Mouse (Mus musculus): ENCODE measurements around the gene Slc22a16. TPM values are rescaled to one million over a fixed set of nuclear protein-coding genes. Genes with fewer than 3 reads are reported as not detected.

Gene Slc22a16
- polyA plus RNA-seq, 1 experiment from 2014 or later: not detected

DNA sequence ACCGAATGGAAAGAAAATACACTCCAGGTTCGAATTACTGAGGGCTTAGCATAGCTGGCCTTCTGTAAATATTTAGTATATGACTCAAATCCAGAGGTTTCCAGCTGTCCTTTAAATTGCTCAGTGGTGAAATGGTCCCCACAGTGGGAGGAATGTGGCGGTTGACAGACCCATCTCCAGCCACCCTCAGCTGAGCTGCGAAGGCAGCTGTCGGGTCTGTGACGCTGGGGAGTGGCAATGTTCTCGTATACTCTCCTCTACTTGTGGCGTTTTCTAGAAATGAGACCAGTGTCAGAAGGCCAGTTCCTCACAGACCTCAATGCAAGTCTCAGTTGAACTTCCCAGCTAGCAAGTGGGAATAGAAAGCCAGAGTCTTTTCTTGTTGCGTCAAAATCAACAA is 74.3 kb downstream of the Slc22a16 start:
- H3K36me3 ChIP-seq: no peaks in the 10 kb centered on the region
- no peak overlapping the region for H3K4me2 ChIP-seq
- ATAC-seq (ENCODE audit: low FRiP score): no peak
- WGBS: 81% methylated on average over 9 of the region's 9 CpGs
- no peak overlapping the region for H3K27ac ChIP-seq (replicated peaks)
- H3K9me3 ChIP-seq (replicated peaks): no peaks in the 10 kb centered on the region
- H3K4me1 ChIP-seq: peaks cover 2% of the 10 kb centered on the region; the same call in 1 of the 2 replicates
- H3K27me3 ChIP-seq (replicated peaks): no peaks in the 10 kb centered on the region
- no peak overlapping the region for H3K9ac ChIP-seq (replicated peaks)
- H3K4me3 ChIP-seq (replicated peaks): no peak overlapping the region

DNA sequence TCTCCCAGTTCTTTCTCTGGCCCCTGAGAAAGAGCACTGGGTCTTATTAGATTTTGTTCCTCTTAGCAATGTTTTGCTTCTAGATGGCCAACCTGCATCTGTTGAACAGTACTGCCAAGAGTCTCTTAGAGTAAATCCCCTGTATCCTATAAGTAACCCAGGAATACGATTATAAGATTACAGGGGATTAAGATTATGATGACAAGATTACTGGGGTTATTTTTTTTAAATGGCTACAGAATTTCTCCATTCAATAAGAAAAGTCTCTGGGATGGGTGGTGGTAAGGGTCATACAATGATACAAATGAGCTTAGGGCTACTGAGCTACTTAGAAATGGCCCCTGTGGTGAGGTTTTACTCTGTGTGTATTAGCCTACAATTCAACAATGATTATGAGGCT is 75.2 kb downstream of the Slc22a16 start:
- WGBS: 87% methylated on average over 1 of the region's 1 CpGs
- Histone ChIP-seq H3K9me3 (replicated peaks) (no peaks in the 10 kb centered on the region), H3K4me2 (no peak overlapping the region), H3K27me3 (replicated peaks) (no peaks in the 10 kb centered on the region), H3K27ac (replicated peaks) (no peak overlapping the region), H3K36me3 (no peaks in the 10 kb centered on the region), H3K4me1 (no peaks in the 10 kb centered on the region), H3K4me3 (replicated peaks) (no peak overlapping the region), H3K9ac (replicated peaks) (no peak overlapping the region)
- no peak for ATAC-seq (ENCODE audit: low FRiP score)

DNA sequence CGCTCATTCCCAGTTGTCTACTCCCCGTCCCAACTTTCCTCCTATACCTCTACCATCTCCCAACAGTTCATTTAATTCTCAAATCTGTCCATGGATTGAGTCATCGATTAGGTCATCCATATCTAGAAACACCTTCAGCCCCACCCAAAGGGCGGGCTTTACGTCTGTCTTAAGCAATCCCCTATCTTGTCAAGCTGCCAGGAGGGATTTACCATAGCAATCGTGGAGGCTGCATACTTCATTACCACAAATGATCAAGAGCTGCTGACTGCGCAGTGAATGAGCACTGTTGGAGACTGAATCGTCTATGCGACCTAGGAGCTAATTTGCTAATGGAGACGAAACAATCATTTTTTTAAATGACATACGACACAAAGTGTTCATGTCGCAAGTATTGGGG is 78.6 kb downstream of the Slc22a16 start:
- ATAC-seq (ENCODE audit: low FRiP score): no peak
- Histone ChIP-seq H3K4me1 (no peaks in the 10 kb centered on the region), H3K36me3 (no peaks in the 10 kb centered on the region), H3K27ac (replicated peaks) (no peak overlapping the region), H3K4me3 (replicated peaks) (no peak overlapping the region), H3K4me2 (no peak overlapping the region), H3K9ac (replicated peaks) (no peak overlapping the region), H3K27me3 (replicated peaks) (no peaks in the 10 kb centered on the region), H3K9me3 (replicated peaks) (no peaks in the 10 kb centered on the region)
- 85% methylated on average over 12 of the region's 12 CpGs for WGBS

DNA sequence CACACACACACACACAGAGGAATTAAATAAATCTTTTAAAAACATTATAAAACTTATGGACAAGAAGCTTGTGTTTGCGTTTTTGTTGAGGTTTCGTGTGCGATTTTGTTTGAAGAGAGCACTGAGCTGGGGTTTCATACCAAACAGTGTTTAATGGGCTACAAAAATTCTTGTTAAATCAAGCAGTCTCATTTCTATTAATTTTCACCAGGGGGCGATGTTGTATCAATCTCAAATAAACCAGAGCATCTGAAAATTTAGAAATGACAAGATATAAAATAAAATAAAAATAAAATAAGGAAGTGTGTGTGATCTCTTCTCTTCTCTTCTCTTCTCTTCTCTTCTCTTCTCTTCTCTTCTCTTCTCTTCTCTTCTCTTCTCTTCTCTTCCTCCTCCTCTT is 79.5 kb downstream of the Slc22a16 start:
- no peak for ATAC-seq (ENCODE audit: low FRiP score)

DNA sequence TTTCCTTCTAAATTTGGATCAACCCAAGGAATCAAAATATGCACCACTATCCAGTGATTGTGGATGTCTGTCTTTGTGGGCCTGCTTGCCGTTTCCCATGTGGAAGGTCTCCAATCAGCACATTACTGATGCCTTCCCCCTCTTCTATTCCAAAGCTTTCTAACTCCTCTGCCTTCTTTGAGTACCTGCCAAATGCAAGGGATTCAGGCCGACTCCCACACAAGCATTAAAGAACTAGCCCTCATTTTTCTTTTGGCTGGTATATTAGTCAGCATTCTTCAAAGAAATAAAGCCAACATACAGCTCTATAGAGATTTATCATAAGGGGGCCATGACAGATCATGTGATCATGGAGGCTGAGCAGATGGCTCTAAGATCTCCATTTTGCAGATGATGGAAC is 81.5 kb downstream of the Slc22a16 start:
- 61% methylated on average over 2 of the region's 2 CpGs for WGBS
- no peaks in the 10 kb centered on the region for H3K27me3 ChIP-seq (replicated peaks)
- no peak overlapping the region for H3K4me3 ChIP-seq (replicated peaks)
- H3K9ac ChIP-seq (replicated peaks): no peak overlapping the region
- no peak overlapping the region for H3K27ac ChIP-seq (replicated peaks)
- peaks cover 4% of the 10 kb centered on the region; the same call in 1 of the 2 replicates for H3K4me1 ChIP-seq
- no peaks in the 10 kb centered on the region for H3K36me3 ChIP-seq
- no peak overlapping the region for H3K4me2 ChIP-seq
- H3K9me3 ChIP-seq (replicated peaks): no peaks in the 10 kb centered on the region
- ATAC-seq (ENCODE audit: low FRiP score): no peak

More for the DNA sequence above, 79.5 kb downstream of the Slc22a16 start:
- 44% methylated on average over 4 of the region's 4 CpGs for WGBS
- Histone ChIP-seq H3K27me3 (replicated peaks) (no peaks in the 10 kb centered on the region), H3K9me3 (replicated peaks) (no peaks in the 10 kb centered on the region), H3K27ac (replicated peaks) (no peak overlapping the region), H3K4me1 (peaks cover 4% of the 10 kb centered on the region; the same call in 1 of the 2 replicates), H3K4me3 (replicated peaks) (no peak overlapping the region), H3K36me3 (no peaks in the 10 kb centered on the region), H3K4me2 (no peak overlapping the region), H3K9ac (replicated peaks) (no peak overlapping the region)

Other genes starting within 250 kb of the Slc22a16 start
- 9.7 and 9.9 TPM in 2 replicates for gene Cdk19, start 230.8 kb upstream of the Slc22a16 start, polyA plus RNA-seq (2015; fragmentation: Nextera tagmentation; extraction: Ambion mirVana)
- gene Ddo, start 59.7 kb downstream of the Slc22a16 start, polyA plus RNA-seq (2015; fragmentation: Nextera tagmentation; extraction: Ambion mirVana): 0.70 and 1.00 TPM in 2 replicates
- gene Mettl24, start 112.9 kb downstream of the Slc22a16 start, polyA plus RNA-seq (2015; fragmentation: Nextera tagmentation; extraction: Ambion mirVana): 0.84 and 1.2 TPM in 2 replicates